Mouse (Mus musculus): ENCODE data around the gene Tmem52b. TPM values are rescaled to one million over a fixed set of nuclear protein-coding genes. Genes with fewer than 3 reads are reported as not detected.

Tmem52b gene
- total RNA-seq, 2 experiments from 2014 or later = not detected

DNA sequence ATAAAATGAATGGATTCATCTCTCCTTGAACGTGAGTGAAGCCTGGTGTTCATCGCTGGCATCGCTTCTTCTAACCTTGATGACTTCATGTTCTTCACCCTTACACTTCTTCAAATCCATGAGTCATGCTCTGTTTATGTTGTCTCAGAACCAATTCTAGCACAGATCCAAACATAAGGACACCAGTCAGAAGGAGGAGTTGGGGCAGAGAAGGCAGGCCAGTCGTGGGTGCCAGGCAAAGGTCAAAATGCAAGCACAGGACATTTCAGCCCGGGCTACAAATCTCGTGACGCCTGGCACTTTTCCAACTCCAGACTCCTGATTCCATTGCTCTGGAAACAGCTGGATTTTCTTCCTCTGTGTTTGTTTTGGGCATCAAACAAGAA is 20.2 kb downstream of the Tmem52b start:
- peak; percentile 90 to 91 for DNase-seq

DNA sequence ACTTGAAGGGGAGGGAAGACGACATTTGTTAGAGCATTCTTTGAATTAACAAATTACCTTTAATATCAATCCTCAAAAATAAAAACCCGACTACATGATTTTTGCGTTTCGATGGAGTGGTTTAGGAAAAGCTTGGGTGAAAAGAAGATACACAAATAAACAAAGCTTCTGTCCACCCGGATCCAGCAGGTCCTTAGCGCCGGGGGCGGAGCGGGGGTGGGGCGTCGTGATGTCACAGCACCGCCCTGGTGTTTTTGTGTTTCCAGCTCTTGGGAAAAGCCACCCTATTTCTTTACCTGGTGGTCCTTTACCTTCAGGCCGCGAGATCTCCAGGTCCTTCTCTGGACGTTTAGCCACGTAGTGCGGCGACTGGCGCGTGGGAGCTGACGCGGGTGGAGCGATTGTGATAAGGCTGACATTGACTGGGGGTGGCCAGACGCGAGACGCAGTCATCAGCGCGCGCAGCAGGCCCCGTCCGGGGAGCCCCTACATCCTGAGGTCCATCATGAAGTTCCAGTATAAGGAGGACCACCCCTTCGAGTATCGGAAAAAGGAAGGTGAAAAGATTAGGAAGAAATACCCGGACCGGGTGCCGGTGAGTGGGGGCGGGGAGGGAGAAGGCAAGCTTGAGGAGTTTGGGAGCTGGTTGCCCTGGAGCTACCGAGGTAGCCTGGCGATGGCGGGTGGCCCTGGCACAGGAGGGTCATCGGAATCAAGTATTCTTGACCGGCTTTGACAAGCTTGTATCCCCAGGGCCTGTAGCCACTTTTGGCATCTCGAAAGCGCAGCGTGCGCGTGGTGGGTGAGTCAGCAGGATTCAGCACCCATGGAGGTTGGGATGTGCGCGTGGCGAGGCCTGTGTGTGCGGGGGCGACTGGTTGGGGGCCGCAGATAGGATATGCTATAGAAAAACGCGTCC is 20.8 kb downstream of the Tmem52b start, which contains the start of gene Gabarapl1:
Gene Gabarapl1, plus strand, starts transcription at position 219 of the 919 bp plus-strand sequence.
- DNase-seq = peak; percentile 90 to 96

- peak in 1 of 2 experiments; percentile 55 for DNase-seq
Measured at GRCm38 (mm10) chr6:129534057-129534456, 21.7 kb downstream of the Tmem52b start.

- peak in 1 of 2 experiments; percentile 51 for DNase-seq
Measured at GRCm38 (mm10) chr6:129534627-129535190, 22.4 kb downstream of the Tmem52b start.

- no peak for DNase-seq
Measured at GRCm38 (mm10) chr6:129535723-129536122, 23.4 kb downstream of the Tmem52b start.

GRCm38 (mm10) chr6:129538555-129538954 is 26.2 kb downstream of the Tmem52b start:
- DNase-seq = no peak

DNA sequence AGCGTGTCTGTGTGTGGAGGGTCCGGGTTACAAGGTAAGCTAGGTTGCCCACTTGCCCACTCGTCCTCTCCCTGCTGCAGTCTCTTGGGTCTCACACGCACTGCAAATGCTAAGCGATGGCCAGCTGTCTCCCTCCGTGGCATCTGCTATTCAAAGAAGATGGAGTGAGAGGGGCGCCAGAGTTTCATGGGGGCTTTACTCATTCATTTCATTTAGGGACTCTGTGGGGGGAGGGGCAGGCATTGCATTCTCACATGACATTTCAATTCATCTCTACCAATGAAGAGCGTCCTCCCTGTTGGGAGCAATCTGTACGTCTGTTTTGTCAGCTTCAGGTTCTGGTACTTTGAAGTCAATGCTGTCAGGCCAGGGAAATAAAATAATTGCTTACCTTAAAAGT is 29.6 kb downstream of the Tmem52b start:
- no peak for DNase-seq

DNA sequence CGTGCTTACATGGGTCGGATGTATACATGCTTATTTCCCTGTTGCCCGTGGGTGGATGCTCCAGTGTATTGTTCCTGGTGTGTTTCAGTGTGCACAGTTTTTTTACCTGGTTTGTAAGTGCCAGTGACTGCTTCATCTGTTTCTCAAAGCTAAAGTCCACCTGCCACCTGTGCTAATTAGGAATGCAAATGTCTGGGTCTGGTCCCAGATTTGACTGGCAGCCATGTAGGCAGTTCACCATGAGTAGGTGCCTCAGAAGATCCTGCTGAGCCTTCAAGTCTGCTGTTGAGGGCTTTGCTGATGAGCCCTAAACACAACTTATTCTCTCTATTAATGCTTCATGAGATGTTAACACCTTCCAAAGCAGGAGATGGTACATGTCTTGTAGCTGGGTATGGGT is 30.2 kb downstream of the Tmem52b start:
- DNase-seq = no peak

DNA sequence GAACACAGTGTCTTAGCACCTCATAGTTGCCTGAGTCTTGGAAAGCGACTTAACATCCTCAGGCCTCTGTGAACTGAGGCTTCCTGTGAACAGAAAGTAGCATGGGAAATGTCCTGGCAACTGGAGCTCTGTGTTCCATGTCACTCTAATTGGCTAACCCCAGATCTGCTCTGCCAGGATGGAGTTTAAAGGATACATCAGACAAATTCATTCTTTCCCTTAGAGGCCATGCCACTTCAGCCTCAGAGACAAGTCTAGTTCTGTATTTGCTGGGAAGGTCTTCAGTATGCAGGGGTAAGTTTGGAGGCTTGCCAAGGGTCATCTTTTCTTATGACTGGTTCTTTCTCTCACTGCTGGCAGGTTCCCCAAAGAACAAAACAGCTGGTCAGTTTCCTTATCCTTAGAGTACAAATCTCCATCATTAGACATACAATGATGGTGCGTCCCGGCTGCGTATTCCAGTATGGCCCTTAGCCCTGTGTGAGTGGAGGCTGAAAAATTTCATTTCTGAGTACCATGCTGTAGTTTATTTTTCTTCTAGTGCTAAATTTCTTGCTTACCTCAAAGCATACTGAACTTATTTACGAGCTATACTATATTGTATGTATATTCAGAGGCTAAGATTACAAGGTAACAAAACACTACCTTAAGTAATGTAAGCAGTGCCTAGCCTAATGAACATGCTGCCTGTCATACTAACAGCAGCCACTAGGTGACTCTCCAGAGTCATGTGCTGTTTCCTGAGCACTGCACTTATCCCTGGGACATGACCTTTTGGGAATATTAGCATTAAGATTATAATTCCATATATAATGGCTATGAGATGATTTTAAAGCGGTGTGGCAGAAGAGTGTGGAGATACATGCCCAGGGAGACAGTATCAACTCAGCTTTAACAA is 31.6 kb downstream of the Tmem52b start:
- peak; percentile 65 to 83 for DNase-seq

GRCm38 (mm10) chr6:129547277-129547676 is 34.9 kb downstream of the Tmem52b start:
- no peak for DNase-seq

- DNase-seq = no peak
Measured at GRCm38 (mm10) chr6:129548009-129548408, 35.7 kb downstream of the Tmem52b start.

DNA sequence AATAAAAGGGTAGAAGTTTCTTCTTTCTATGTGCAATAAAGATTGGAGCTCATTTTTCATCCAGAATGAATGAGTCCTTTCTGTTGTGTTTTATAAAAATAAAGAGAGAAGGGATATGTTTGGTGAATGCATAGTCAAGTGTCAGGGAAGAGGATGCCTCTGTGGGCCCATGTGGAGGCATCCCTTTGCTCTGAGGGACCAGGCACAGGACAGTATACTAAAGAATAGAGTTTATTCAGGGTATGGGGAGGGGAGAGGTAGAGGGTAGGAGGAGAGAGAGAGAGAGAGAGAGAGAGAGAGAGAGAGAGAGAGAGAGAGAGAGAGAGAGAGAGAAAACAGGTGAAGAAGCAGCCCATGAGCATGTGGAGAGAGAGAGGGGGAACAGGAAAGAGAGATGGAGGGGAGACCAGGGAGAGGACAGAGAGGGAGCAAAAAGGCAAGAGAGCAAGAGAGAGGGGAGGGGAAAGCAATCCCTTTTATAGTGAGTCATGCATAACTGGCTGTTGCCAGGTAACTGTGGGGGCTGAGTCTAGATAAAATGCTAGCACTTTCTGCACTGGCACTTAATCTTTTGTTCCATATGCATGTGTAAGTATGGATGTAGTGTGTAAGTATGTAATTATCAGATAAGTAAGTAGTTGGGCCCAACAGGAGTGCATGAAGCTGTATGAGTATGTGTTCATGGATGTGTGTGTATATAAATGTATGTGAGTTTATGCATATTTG is 45.1 kb downstream of the Tmem52b start:
- DNase-seq = no peak

DNA sequence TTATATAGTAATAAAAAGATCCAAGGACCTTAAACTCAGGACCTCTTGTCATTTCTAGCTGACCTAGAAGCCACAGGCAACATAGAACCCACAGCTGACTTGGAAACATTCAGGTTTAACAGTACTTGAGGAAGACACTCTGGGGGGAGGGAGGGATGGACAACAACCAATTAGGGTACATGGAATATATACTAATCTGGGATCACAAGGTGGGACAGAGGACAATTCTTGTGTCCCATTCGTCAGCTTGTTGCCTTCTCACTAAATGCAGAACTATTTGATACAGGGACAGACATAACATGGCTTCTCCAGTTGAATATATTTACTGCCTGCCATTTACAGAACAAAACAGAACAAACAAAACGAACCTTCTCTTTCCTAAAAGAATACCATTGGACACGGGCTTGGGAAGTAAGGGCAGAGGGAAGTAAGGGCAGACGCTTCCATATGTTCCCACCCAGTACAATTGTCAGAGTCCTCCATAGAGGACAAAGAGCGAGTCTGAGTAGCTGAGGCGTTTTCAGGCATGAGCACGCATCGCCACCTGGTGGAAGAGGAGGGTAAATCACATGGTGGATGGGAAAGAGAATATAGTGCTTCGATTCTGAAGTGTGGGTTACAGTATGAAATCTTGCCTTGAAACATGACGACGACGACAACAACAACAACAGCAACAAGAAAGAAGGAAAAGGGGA is 46.7 kb downstream of the Tmem52b start:
- DNase-seq = peak; percentile 59 to 86

DNA sequence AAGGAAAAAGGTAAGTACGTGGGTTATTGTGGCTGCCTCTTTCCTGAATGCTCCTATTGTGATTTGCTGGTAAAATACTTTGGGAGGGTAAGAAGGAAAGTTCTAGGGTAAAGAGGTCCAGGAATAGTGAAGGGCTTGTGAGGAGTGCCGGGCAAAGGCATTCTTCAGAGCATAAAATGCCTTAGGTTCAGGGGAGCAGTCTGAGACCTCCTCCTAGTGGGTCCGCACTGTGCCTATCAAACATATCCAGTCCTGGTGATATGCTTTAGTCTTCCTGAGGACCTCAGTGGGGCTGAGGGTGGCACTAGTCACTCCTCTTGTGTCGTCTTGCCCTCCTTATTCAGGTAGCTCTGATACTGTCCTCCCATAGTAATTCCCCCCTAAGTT is 47.3 kb downstream of the Tmem52b start:
- DNase-seq = no peak

DNA sequence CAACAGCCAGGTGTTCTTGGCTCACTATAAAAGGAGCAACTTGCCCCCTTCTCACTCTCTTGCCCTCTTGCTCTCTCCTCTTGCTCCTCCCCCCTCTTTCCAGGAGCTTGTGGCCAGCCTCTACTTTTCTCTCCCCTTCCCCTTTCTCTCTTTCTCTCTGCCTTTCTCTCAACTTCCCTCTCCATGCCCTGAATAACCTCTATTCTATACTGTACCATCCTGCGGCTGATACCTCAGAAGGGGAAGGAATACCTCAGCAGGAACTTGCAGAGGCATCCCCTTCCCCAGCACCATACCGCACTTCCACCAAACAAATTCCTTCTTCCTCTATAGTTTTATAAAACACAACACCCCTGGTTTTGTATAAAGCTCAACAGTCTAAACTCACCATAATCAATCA is 52.9 kb downstream of the Tmem52b start:
- DNase-seq = no peak

Other genes with a start within 250 kb of the Tmem52b start
- gene Cd69, start 237.1 kb upstream of the Tmem52b start, total RNA-seq (2021) = 1 to 10 TPM in 1 of 2 experiments, under 1 TPM in 1; 0.17 to 1.6 TPM
- not detected for gene 4922502D21Rik, start 180.8 kb upstream of the Tmem52b start, total RNA-seq (2021)
- gene Clec12a, start 169.9 kb upstream of the Tmem52b start, total RNA-seq (2021) = under 1 TPM; 0.85 to 0.94 TPM
- gene Clec12b, start 126.7 kb upstream of the Tmem52b start, total RNA-seq (2021) = not detected
- 1 to 10 TPM; 1.0 to 1.2 TPM for gene Clec1b, start 115.3 kb upstream of the Tmem52b start, total RNA-seq (2021)
- under 1 TPM in 1 of 2 experiments, not detected in 1; 0.62 TPM for gene Clec9a, start 103.7 kb upstream of the Tmem52b start, total RNA-seq (2021)
- 10 to 100 TPM; 11.1 to 11.4 TPM for gene Clec1a, start 60.6 kb upstream of the Tmem52b start, total RNA-seq (2021)
- gene Olr1, start 5.4 kb upstream of the Tmem52b start, total RNA-seq (2021) = not detected
- 100 to 1,000 TPM; 149 to 199 TPM for gene Gabarapl1, start 20.6 kb downstream of the Tmem52b start, total RNA-seq (2021)
- under 1 TPM in 1 of 2 experiments, not detected in 1; 0.30 TPM for gene Klre1, start 65.3 kb downstream of the Tmem52b start, total RNA-seq (2021)
- 1 to 10 TPM in 1 of 2 experiments, not detected in 1; 1.1 TPM for gene Klrd1, start 79.2 kb downstream of the Tmem52b start, total RNA-seq (2021)
- gene Klrk1, start 111.3 kb downstream of the Tmem52b start, total RNA-seq (2021) = under 1 TPM; 0.26 to 0.57 TPM
- gene Klrc3, start 130.8 kb downstream of the Tmem52b start, total RNA-seq (2021) = not detected
- not detected for gene Klrc2, start 148.1 kb downstream of the Tmem52b start, total RNA-seq (2021)
- gene Klrc1, start 166.4 kb downstream of the Tmem52b start, total RNA-seq (2021) = under 1 TPM in 1 of 2 experiments, not detected in 1; 0.27 TPM
- not detected for gene Klri1, start 204.6 kb downstream of the Tmem52b start, total RNA-seq (2021)
- not detected for gene Klri2, start 227.9 kb downstream of the Tmem52b start, total RNA-seq (2021)